Mouse (Mus musculus) left cerebral cortex, adult 8-10 months (tissue): ENCODE measurements at regions not wholly inside any gene's neighbourhood (a gene's known extent, or its start where the extent isn't known, plus 50 kb on each side); places are given as distances from the start of the nearest gene placed in this dataset.
A peak's percentile ranks its signal among the peaks of the same experiment; 100 is the strongest.

Experiments used
- DNase-seq, 2 experiments: peaks; one replicate each; pipeline ENCODE4 v3.0.0; 2022; ENCODE audit warnings: low spot score in 2 of 2

DNA sequence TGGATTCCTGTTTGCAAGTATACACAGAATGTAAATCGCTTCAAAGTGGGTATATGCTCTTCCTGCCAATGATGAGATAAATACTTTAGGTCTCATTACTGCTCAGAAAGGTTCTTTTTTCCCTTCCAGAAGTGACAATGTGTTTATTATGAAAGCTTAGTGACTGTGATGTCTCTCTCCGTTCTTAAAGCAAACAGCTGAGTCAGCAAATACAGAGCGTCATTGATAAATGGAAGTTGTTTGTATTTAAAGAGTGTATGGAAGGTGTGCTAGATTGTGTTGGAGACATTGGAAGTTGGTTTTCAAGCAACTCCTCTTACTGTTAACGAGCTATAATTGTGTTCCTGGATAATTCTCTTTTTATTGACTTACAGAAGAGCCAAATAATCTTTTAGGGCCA, 408.0 kb downstream of the Prr30 start:
- no peak for DNase-seq

DNA sequence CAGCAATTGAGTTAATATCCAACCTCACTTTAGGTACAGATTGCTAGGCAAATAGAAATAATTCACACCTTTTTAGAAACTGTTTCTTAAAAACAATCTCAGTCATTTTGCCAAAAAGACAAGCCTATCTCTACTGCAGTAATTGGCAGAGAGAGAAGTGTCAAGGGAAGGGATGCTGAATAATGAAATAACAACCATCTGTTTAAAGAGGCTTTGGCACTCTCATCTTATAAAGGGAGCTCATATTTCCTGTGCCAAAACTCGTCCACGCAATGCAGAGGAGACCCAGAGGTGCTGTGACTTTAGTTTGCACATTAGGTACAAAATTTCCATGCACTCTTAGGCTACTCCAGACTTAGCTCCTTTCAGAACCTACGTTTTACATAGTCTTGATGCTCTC, 418.2 kb downstream of the Prr30 start:
- no peak for DNase-seq

DNA sequence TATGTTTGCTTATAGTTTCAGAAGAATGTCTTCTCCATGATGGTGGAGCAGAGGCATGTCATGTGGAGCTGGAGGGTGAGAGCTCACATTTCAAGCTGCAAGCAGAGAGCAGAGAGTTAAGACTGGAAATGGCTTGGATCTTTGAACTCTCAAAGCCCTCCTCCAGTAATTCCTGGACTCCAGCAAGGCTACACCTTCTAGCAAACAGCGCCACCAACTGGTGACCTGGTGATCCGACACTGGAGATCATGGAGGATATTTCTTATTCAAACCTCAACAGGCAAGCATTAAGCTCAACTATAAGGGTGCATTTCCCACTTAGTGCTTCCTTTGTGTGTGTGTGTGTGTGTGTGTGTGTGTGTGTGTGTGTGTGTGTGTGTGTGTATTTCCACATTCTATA, 446.2 kb downstream of the Prr30 start:
- DNase-seq, result no peak

DNA sequence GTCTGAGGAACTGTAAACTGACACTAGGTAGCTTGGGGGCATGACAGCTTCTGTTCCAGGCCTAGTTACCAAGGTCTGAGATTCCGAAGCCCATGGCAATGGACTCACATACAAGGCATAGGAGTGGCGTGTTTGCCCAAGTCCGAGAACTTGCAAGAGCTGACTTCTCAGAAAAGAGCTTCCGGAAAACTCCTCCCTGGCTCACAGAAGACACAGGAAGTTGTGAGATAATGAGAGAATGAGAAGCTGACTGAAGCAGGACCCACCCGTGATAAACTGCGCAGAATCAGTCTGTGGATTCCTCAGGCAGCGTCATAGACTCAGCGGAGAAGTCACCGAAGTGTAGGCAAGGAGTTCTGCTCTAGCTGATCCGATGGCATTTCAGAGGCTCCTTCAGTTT, 447.4 kb downstream of the Prr30 start:
- DNase-seq, result no peak

DNA sequence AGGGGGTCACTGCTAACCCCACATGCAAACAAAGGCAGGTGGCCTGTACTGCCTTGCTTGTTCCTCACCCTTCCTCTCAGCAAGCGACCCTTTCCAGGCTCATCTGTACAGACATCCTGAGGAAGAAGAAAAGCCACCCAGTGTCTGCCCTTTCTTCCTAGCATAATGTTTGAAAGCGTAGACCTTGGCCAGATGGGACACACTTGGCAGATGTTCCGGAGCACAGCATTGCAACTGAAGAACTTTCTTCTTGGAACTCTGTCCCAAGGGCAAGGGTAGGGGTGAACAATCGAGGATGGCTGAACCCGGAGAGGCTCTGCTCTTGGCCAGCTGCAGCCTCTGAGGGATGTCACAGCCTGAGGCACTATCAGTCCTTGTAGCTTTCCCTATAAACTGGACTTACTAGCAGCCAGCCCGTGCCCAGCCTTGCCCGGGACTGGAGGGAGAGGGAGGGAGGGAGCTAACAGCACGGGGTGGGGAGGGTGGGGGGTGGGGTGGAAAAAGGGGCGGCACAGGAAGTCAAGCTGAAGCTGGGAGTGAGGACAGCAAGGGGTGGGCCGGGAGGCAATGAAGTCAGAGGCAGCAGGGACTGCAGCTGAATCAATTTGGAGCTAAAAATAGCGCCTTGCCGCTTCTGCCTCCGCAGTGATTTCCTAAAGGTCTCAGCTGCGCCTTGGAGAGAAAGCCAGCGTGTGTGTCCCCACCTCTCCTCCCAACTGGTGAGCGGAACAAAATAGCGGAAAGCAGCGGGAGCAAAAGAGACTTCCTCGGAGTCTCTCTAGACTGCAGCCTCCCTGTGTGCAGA, 450.2 kb downstream of the Prr30 start:
- peak; percentile 40 to 76 for DNase-seq

DNA sequence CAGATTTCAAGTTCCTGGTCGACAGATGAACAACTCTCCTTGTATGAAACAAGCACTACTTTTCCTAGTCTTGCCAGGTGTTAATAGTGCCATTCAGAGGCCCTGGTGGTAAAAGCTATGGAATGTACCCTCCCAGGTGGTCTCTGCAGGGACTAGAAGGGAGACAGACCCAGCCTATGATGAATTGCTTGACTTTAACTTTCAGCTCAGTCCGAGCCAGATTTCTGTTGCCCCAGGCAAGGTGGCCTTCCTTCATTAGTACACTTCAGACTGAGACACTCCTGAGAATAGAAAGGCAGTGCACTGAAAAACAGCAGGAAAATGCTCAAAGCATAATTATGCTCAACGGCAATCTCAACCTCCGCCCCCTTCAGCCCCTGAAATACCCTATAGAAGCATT, 450.8 kb upstream of the Klf12 start:
- DNase-seq, result no peak

DNA sequence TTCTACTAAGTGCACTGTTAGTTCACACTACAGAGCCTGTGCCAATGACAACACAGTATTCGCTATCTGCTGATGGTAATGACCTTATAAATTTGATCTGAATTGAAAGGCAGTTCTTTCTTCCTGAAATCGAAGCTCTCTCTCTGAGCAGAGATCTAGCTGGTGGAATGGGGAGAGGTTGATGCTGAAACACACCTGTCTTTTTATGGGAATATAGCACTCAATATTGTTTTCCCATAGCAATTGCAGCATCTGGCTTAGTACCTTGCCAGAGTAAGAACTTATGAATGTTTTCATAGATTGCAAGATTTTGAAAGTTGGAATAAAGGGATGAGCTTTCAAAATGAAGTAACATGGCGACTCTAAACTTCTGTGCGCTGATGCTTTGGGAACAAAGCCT, 444.0 kb upstream of the Klf12 start:
- no peak for DNase-seq

DNA sequence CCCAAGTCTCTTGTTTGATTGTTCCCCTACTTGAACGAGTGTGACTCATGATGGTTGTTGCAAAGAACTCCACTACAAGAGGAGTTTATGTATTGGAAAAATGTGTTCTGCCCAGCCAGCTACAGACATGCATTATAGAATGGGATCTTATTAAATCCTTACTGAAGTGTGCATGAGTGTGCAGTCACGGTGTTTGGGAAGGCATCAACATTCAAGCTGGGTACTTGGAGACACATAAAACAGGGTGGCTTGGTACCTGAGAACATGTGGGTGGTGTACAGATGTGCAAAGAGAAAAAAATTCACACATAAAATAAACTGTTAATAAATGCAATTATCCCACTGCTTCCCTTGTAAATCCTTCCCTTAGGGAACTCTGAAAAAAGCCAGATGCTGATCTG, 443.2 kb upstream of the Klf12 start:
- DNase-seq, result no peak

DNA sequence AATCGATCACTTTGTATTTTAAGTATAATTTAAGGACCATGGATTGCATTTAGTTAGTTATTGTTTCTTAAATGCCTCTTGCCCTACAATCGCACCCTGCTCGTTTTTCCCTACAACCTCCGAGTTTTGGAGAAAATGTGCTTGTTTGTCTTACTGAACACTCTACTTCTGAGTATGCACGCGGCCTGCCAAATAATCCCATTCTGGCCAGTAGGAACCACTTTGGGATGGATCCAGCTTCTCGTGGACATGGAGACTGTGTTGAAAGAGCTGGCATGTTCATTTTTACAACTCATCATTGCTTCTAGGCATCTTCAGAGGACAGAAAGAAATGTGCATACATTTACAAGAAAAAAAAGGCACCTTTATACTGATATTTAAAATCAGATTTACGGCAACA, 440.5 kb upstream of the Klf12 start:
- no peak for DNase-seq

DNA sequence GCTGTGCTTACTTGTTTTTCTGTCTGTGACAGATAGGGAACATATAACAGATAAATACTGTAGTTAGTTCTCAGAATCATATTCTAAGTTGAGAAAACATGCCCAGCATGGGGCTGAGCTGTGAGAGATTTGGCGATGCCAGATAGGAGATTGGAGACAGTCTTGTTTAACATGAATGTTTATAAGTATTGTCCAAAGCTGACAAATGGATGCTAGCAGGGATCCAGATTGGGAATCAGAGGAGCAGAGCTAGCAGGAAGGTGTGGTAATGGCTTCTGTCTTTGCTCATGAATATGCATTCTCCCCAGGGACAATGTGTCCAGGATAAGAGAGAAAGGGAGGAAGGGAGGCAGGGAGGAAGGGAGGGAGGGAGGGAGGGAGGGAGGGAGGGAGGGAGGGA, 436.2 kb upstream of the Klf12 start:
- no peak for DNase-seq

DNA sequence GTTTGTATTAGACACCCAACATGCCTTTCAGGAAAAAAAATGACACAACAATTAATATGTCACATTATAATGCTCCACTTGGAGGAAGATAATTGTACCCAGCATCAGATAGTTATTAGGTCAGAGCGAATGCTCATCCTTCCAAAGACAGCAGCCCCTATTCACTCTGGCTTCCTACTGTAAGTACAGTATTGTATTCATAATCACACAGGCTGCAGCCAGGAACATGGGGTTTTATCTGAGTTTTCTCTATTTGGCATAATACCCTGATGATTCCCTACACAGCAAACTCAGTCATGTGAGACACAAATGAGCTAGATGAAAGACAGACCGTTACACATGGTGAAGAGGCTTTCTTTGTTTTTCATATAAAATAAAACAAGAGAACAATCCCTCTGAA, 430.5 kb upstream of the Klf12 start:
- DNase-seq, result no peak

DNA sequence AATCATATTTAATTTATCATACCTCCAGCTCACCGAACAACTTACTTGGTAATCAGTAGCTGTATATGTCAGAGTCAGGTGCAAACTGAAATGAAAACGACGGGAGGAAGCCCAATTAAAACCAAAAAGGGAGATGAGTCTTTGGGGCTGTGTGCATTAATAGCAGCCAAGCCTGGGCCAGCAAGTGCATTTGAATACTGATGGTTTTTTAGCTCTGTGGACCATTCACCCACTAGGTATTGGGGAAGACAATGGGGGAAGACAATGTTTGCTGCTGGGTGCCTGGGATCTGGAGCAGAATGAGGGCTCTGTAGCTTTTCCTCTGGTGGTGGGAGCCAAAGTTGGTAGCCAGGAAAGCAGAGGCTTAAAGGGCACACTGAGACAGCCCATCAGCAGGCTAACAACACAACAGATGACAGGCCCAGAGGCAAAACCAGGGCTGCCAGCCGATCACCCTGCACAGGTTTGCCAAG, 429.6 kb upstream of the Klf12 start:
- DNase-seq, result no peak

DNA sequence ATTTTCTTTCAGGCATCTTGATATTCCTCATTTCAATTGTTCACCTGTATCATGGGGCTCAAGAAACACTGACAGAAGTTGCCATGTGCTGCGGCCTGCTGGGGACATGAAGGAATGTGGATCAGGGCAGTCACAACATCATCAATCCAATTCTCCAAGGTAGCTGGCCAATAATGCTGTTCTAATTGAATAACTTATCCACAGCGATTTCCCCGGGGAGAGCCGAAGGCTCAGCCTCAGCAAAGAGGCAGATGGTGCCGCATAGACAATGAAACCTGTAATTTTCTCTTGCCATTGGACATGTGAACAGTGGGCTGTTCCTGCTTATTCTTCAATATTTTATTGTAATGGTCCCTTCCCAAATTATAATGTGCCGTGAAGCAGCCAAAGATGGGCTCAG, 429.1 kb upstream of the Klf12 start:
- DNase-seq, result no peak

DNA sequence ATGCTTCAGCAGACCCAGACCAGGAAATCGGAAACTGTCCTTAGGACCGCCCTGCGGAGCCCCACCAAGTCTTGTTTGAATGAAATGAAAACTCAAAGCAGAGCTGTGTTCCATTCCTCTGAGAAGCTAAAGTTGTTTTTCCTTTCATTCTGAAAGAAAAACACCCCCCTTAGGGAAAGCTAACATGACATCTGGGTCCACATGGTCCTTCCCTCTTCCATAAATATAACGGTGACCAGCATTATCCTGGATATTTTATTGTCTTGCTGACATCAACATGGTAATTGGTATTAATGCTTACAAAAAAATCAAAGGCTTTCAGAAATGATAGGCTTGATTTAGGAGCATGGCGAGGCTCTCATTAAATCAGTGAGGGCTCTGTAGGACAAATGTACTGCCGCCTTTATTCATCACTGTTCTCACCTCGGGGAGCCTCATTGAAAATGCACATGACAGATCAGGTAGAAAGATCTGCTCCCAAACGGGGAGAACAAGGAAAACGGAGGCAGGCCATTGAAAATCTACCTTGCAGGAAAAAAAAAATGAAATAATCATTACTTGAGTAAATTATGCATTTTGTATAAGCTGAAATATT, 381.0 kb upstream of the Klf12 start:
- no peak for DNase-seq

DNA sequence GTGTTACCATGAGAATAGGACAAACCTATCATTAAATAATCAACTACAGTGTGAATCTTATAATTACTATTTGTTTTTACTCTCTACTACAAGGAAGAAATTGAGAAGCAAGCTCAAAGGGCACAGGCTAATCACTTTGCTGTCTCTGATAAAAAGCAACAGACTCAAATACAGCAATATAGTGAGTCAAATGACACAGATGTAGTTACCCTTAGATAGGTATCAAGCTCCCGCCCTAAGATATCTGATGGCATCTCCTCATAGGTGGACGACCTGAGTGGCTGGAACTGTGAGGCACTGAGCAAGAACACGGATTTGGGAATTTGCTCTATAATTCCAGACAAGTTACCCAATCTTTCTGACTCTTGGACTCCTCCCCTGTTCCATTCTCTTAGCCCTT, 379.7 kb upstream of the Klf12 start:
- no peak for DNase-seq

DNA sequence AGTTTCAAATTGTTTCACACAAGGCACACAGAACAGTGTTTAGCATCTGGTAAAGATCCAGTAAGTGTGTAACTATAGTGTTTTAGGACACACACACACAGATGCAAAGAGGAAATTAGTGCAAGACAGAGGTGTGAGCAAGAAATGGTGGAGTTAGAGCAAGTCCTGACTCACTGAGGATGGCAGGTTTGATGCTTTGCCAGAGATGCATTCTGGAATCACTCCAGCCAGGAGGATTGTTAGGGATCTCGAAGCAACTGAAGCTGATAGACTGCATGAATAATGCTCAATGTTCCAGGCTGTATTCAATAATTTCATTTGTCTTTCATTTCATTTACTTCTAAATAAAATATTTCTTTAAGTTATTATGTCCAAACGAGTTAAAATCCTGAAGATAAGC, 357.6 kb upstream of the Klf12 start:
- DNase-seq, result no peak

DNA sequence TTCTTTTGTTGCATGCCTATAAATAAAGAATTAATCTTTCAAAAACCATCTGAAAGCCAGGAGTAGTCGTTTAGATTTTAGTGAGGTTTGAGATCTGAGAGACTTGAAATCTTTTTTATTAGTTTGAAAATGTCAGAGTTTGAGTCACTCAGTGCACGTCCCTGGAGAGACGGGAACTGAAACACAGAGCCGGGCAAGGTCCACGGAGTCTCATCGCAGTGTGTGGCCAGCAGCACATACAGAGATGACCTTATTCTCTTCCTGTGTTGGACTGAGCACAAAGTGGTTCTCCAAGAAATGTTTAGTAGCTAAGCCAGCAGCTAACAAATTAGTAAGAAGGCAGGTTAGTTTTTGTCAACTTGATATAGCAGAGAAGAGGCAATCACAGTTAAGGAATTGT, 350.0 kb upstream of the Klf12 start:
- no peak for DNase-seq

DNA sequence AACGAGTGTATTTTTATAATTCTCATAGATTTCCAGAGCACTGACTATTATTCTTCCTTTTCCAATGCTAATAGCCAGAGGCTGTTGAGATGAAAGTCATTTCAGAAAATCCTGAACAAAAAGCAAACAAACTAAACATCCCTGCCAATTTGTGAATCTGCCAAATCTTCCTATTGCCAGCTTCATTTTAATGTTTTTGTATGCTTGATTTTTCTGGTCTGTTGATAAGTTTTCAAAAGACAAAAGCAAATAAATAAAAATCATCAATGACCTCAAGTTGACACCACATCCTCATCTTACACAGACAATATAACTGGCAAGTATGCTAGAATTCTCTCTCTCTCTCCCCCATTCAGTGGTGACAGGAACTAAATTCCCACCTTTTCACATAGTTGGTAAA, 347.2 kb upstream of the Klf12 start:
- no peak for DNase-seq

DNA sequence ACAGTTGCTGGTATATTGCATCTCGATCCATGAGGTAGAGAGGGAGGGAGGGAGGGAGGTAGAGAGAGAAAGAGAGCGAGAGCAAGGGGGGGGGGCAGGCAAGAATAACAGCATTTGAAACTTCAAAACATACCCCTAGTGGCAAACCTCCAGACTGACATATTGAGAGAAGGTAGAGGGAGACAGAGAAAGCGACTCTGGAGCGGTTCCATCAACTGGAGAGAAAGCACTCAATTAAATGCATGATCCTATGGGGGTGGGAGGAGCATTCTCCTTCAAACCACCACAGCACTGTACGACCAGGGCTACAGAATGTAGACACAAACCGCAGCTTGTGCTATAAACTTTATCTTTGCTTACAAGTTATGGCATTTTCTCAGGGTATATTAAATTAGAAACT, 345.7 kb upstream of the Klf12 start:
- no peak for DNase-seq

DNA sequence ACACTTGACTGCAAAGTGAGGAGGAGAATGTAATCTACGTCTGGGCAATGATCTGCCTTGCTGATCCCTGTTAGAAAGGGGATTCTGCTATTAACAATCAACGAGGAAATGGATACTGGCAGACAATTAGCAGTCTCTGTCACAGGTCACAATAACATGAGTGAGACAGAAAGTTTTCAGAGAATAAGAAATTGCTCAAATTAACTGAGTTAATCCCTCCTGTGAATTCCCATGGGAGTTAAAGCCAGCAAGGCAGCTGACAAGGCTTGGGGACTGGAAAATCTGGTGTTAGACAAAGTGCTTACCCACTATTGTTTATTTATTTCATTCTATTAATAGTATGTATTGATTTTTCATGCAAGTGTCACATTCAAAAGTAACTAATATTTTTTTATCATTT, 343.0 kb upstream of the Klf12 start:
- no peak for DNase-seq

DNA sequence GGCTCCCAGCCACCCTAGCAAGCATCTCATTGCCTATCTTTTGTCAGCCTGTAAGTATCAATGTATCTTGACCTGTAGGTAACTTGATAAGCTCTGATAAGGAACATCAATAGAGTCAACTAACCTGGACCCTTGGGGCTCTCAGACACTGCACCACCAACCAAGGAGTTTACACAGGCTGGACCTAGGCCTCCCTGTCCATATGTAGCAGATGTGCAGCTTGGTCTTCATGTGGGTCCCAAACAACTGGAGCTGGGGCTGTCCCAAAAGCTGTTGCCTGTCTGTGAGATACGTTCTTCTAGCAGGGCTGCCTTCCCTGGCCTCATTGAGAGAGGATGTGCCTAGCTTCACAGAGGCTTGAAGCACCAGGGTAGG, 335.2 kb upstream of the Klf12 start:
- DNase-seq, result no peak

DNA sequence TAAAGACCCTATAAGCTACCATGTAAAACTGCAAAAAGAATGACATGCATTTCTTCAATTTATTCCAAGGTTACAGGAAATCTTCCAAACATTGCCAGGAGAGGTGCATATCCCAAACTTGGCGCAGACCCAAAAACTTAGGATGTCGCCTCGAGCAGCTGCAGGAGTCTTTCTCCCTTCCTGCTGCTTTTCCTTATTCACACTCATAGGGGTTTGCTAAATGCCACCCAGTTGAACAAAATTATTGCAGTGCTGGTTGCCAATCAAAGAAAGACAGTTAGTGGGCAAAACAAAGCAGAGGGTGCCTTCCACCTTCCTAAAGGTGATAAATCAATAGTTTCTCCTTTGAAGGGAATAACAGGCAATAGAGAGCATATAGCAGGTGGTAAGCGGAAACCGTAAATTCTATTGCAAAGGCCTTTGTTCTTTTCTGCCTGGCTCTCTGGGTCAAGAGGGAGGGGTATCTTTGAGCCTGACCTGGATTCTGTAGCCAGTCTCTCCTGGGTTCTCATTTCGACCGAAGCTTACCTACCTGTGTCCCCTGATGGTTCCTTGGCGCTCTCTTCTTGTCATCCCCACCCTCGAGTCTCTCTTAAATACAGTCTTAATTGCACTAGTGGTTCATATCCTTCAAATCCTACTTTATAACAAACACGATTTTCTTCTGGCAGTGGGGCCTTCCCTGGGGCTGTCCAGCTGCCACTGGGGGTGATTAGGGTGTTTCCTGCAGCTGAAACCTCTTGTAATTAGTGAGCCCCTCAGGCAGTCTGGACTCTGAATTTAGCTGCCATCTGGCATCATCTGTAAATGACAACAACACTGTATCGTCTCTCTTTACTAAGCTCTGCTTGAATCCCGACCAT, 334.5 kb upstream of the Klf12 start:
- no peak for DNase-seq
